In the genomic region with DNA sequence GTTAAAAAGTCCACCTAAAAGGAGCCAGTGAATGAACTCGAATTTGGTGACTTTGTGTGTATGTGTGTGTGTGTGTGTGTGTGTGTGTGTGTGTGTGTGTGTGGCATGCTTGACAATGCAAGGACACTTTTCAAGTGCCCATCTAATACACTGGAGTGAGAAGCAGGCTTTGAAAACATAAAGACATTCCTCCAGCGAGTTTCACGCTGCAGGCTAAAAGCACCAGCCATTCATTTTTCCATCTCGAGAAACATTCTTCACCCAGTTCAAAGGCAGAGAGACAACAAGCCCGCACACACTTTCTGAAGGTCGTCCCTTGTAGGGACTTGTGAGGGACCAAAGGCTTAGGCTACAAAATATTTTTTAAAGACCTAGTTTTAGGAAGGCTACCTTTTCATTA, we compare ENCODE assay signal across 20 mouse cellular contexts. TPM values are rescaled to one million over a fixed set of nuclear protein-coding genes. Genes with fewer than 3 reads are reported as not detected.
A peak's percentile ranks its signal among the peaks of the same experiment; 100 is the strongest.
DNase-seq lines count a peak whose midpoint lies in the region; ATAC-seq and TF ChIP-seq lines count a peak whose summit lies in the region.
"Had no signal": no experiment of that assay in that cellular context is flagged by ENCODE, and none has a peak within 500 bp of the region (broad histone marks: within the 10 kb centered on the region; RNA-seq: fewer than 3 reads in every experiment).

No protein-coding gene starts in this region.

- WGBS in forebrain, embryonic 10.5 days, result 22% methylated on average over 6 of the region's 6 CpGs
- 11% methylated on average over 6 of the region's 6 CpGs for WGBS in forebrain, postnatal 0 days
- WGBS in hindbrain, embryonic 10.5 days, result 39% methylated on average over 6 of the region's 6 CpGs
- 19% methylated on average over 6 of the region's 6 CpGs for WGBS in hindbrain, embryonic 16.5 days
- WGBS in forebrain, embryonic 13.5 days, result 7% methylated on average over 6 of the region's 6 CpGs
- WGBS in midbrain, embryonic 14.5 days, result 12% methylated on average over 6 of the region's 6 CpGs
- WGBS in liver, embryonic 12.5 days (ENCODE audit: insufficient replicate concordance), result 60% methylated on average over 6 of the region's 6 CpGs

- no peak for TF ChIP-seq CTCF in forebrain, postnatal 0 days (IDR thresholded peaks at IDR 0.05; ENCODE audit: low read depth)

- peak overlapping the region; percentile 81 for H3K27ac ChIP-seq in forebrain, embryonic 10.5 days
- H3K27ac ChIP-seq in forebrain, postnatal 0 days (ENCODE audit: low read depth, low read length), result no peak overlapping the region
- H3K27ac ChIP-seq in hindbrain, embryonic 10.5 days, result peak overlapping the region; percentile 35; the same call in 1 of the 2 replicates
- H3K27ac ChIP-seq in hindbrain, embryonic 16.5 days (ENCODE audit: low read depth, low read length), result no peak overlapping the region
- peak overlapping the region; percentile 8; the same call in 1 of the 2 replicates for H3K27ac ChIP-seq in forebrain, embryonic 13.5 days
- no peak overlapping the region for H3K27ac ChIP-seq in midbrain, embryonic 14.5 days (replicated peaks; ENCODE audit: low read depth, low read length)
- H3K27ac ChIP-seq in liver, embryonic 12.5 days, result no peak overlapping the region
- H3K27ac ChIP-seq: hindbrain, embryonic 14.5 days; left cerebral cortex, adult 2 months; neural tube, embryonic 12.5 days; stomach, embryonic 15.5 days had no signal

- no peak overlapping the region for H3K4me2 ChIP-seq in forebrain, postnatal 0 days (ENCODE audit: low read depth)
- no peak overlapping the region for H3K4me2 ChIP-seq in hindbrain, embryonic 16.5 days (ENCODE audit: low read length)
- no peak overlapping the region for H3K4me2 ChIP-seq in forebrain, embryonic 13.5 days
- no peak overlapping the region for H3K4me2 ChIP-seq in midbrain, embryonic 14.5 days (ENCODE audit: low read length)
- H3K4me2 ChIP-seq in liver, embryonic 12.5 days, result no peak overlapping the region
- H3K4me2 ChIP-seq: hindbrain, embryonic 14.5 days; lung, embryonic 15.5 days; neural tube, embryonic 12.5 days; stomach, embryonic 15.5 days had no signal

- ATAC-seq in forebrain, postnatal 0 days, result no peak
- no peak for ATAC-seq in hindbrain, embryonic 16.5 days
- ATAC-seq in forebrain, embryonic 13.5 days, result peak; percentile 26; the same call in 1 of the 2 replicates
- ATAC-seq in midbrain, embryonic 14.5 days (ENCODE audit: low FRiP score, low TSS enrichment), result peak; percentile 35; the same call in 1 of the 2 replicates
- ATAC-seq in liver, embryonic 12.5 days, result no peak

- H3K4me1 ChIP-seq in forebrain, embryonic 10.5 days, result peaks cover 41% of the 10 kb centered on the region
- H3K4me1 ChIP-seq in forebrain, postnatal 0 days (ENCODE audit: insufficient read depth), result 0 out of 2 replicates have a peak, but pooled peaks cover 3% of the 10 kb centered on the region
- peaks cover 22% of the 10 kb centered on the region for H3K4me1 ChIP-seq in hindbrain, embryonic 10.5 days (replicated peaks)
- no peaks in the 10 kb centered on the region; the same call in 1 of the 2 replicates for H3K4me1 ChIP-seq in hindbrain, embryonic 16.5 days (ENCODE audit: control insufficient read depth, insufficient read depth, low read depth, low read length)
- peaks cover 30% of the 10 kb centered on the region for H3K4me1 ChIP-seq in forebrain, embryonic 13.5 days
- H3K4me1 ChIP-seq in midbrain, embryonic 14.5 days (ENCODE audit: control insufficient read depth, insufficient read depth, low read length), result peaks cover 6% of the 10 kb centered on the region
- H3K4me1 ChIP-seq in liver, embryonic 12.5 days, result no peaks in the 10 kb centered on the region
- H3K4me1 ChIP-seq: megakaryocyte, embryonic 14.5 days had no signal

- H3K4me3 ChIP-seq in forebrain, embryonic 10.5 days, result peak overlapping the region; percentile 5; the same call in 1 of the 2 replicates
- no peak overlapping the region for H3K4me3 ChIP-seq in forebrain, postnatal 0 days (ENCODE audit: low read depth, low read length)
- H3K4me3 ChIP-seq in hindbrain, embryonic 10.5 days, result no peak overlapping the region
- H3K4me3 ChIP-seq in hindbrain, embryonic 16.5 days (ENCODE audit: low read length), result no peak overlapping the region
- no peak overlapping the region for H3K4me3 ChIP-seq in forebrain, embryonic 13.5 days
- no peak overlapping the region for H3K4me3 ChIP-seq in midbrain, embryonic 14.5 days (replicated peaks; ENCODE audit: low read depth, low read length)
- no peak overlapping the region for H3K4me3 ChIP-seq in liver, embryonic 12.5 days
- H3K4me3 ChIP-seq: left cerebral cortex, adult 2 months; lung, embryonic 15.5 days; megakaryocyte, embryonic 14.5 days; neural tube, embryonic 12.5 days; stomach, embryonic 15.5 days had no signal

- DNase-seq in forebrain, embryonic 10.5 days (ENCODE audit: extremely low spot score, low spot score), result peak; percentile 39
- DNase-seq in forebrain, postnatal 0 days, result no peak
- DNase-seq in hindbrain, embryonic 10.5 days (ENCODE audit: low spot score), result peak; percentile 6
- DNase-seq in midbrain, embryonic 14.5 days, result no peak
- DNase-seq in thymus, adult 18-20 months, result no peak
- DNase-seq: adrenal gland, postnatal 10 days; cerebellum, adult 9-11 months; kidney, adult 11 months; liver; thymus, postnatal 36 days had no signal

- peaks cover 72% of the 10 kb centered on the region for H3K36me3 ChIP-seq in forebrain, embryonic 10.5 days (replicated peaks)
- H3K36me3 ChIP-seq in forebrain, postnatal 0 days (ENCODE audit: insufficient read depth), result no peaks in the 10 kb centered on the region
- peaks cover 36% of the 10 kb centered on the region for H3K36me3 ChIP-seq in hindbrain, embryonic 10.5 days
- H3K36me3 ChIP-seq in hindbrain, embryonic 16.5 days (ENCODE audit: control insufficient read depth, insufficient read depth, low read length), result peaks cover 6% of the 10 kb centered on the region; the same call in 1 of the 2 replicates
- peaks cover 26% of the 10 kb centered on the region for H3K36me3 ChIP-seq in forebrain, embryonic 13.5 days (ENCODE audit: poor library complexity, severe bottlenecking)
- H3K36me3 ChIP-seq in midbrain, embryonic 14.5 days (ENCODE audit: control insufficient read depth, insufficient read depth, low read length), result peaks cover 15% of the 10 kb centered on the region; the same call in 1 of the 2 replicates
- H3K36me3 ChIP-seq in liver, embryonic 12.5 days, result peaks cover 7% of the 10 kb centered on the region
- H3K36me3 ChIP-seq: stomach, embryonic 15.5 days had no signal

- no peaks in the 10 kb centered on the region; the same call in 1 of the 2 replicates for H3K9me3 ChIP-seq in forebrain, embryonic 10.5 days
- no peaks in the 10 kb centered on the region for H3K9me3 ChIP-seq in forebrain, postnatal 0 days (ENCODE audit: low read length)
- no peaks in the 10 kb centered on the region for H3K9me3 ChIP-seq in hindbrain, embryonic 10.5 days
- no peaks in the 10 kb centered on the region for H3K9me3 ChIP-seq in hindbrain, embryonic 16.5 days (ENCODE audit: control insufficient read depth, low read length)
- no peaks in the 10 kb centered on the region for H3K9me3 ChIP-seq in forebrain, embryonic 13.5 days (replicated peaks)
- H3K9me3 ChIP-seq in midbrain, embryonic 14.5 days (ENCODE audit: control insufficient read depth, low read length), result no peaks in the 10 kb centered on the region
- H3K9me3 ChIP-seq in liver, embryonic 12.5 days (replicated peaks), result no peaks in the 10 kb centered on the region
- H3K9me3 ChIP-seq: lung, embryonic 15.5 days; megakaryocyte, embryonic 14.5 days; neural tube, embryonic 12.5 days; stomach, embryonic 15.5 days had no signal

- no peak overlapping the region for H3K9ac ChIP-seq in forebrain, postnatal 0 days
- no peak overlapping the region for H3K9ac ChIP-seq in hindbrain, embryonic 16.5 days (ENCODE audit: low read depth, low read length)
- no peak overlapping the region for H3K9ac ChIP-seq in forebrain, embryonic 13.5 days
- no peak overlapping the region for H3K9ac ChIP-seq in midbrain, embryonic 14.5 days (replicated peaks; ENCODE audit: low read length)
- no peak overlapping the region for H3K9ac ChIP-seq in liver, embryonic 12.5 days
- H3K9ac ChIP-seq: hindbrain, embryonic 14.5 days; lung, embryonic 15.5 days; neural tube, embryonic 12.5 days; stomach, embryonic 15.5 days had no signal

- H3K27me3 ChIP-seq in forebrain, embryonic 10.5 days (ENCODE audit: poor library complexity, severe bottlenecking), result no peaks in the 10 kb centered on the region
- no peaks in the 10 kb centered on the region for H3K27me3 ChIP-seq in forebrain, postnatal 0 days (ENCODE audit: insufficient read depth, low read length)
- H3K27me3 ChIP-seq in hindbrain, embryonic 10.5 days (ENCODE audit: insufficient read depth, poor library complexity, severe bottlenecking), result no peaks in the 10 kb centered on the region
- no peaks in the 10 kb centered on the region for H3K27me3 ChIP-seq in hindbrain, embryonic 16.5 days (replicated peaks; ENCODE audit: control insufficient read depth, insufficient read depth, low read length)
- H3K27me3 ChIP-seq in forebrain, embryonic 13.5 days, result no peaks in the 10 kb centered on the region
- H3K27me3 ChIP-seq in midbrain, embryonic 14.5 days (ENCODE audit: control insufficient read depth, insufficient read depth, low read length), result no peaks in the 10 kb centered on the region
- H3K27me3 ChIP-seq in liver, embryonic 12.5 days (replicated peaks), result peaks cover 3% of the 10 kb centered on the region; the same call in 1 of the 2 replicates
- H3K27me3 ChIP-seq: lung, embryonic 15.5 days; neural tube, embryonic 12.5 days; stomach, embryonic 15.5 days had no signal

RNA-seq across cellular contexts. Expression of a gene that starts 17.7 kb away (rescaled TPM):
- 11.3 and 11.8 TPM in 2 replicates for polyA plus RNA-seq in forebrain, embryonic 10.5 days (2016; fragmentation: Nextera tagmentation; extraction: Ambion mirVana)
- total RNA-seq in forebrain, postnatal 0 days (2014; rRNA removed), result 32.7 and 45.3 TPM in 2 replicates
- polyA plus RNA-seq in forebrain, postnatal 0 days (2015; fragmentation: Nextera tagmentation; extraction: Ambion mirVana), result 3.0 and 4.4 TPM in 2 replicates
- polyA plus RNA-seq in hindbrain, embryonic 10.5 days (2016; fragmentation: Nextera tagmentation; extraction: Ambion mirVana), result 8.3 and 9.3 TPM in 2 replicates
- 7.2 and 9.6 TPM in 2 replicates for polyA plus RNA-seq in hindbrain, embryonic 16.5 days (2015; fragmentation: Nextera tagmentation; extraction: Ambion mirVana)
- 9.0 and 10.7 TPM in 2 replicates for polyA plus RNA-seq in forebrain, embryonic 13.5 days (2015; fragmentation: Nextera tagmentation; extraction: Ambion mirVana)
- 5.5 and 7.9 TPM in 2 replicates for polyA plus RNA-seq in midbrain, embryonic 14.5 days (2014; fragmentation: Nextera tagmentation; extraction: Ambion mirVana)
- polyA plus RNA-seq in liver, embryonic 12.5 days (2016; fragmentation: Nextera tagmentation; extraction: Ambion mirVana), result 1.8 and 1.9 TPM in 2 replicates

RNA-seq across cellular contexts. Expression of a gene that starts 40.6 kb away (rescaled TPM):
- 31.1 and 31.3 TPM in 2 replicates for polyA plus RNA-seq in forebrain, embryonic 10.5 days (2016; fragmentation: Nextera tagmentation; extraction: Ambion mirVana)
- not detected in 2 replicates for total RNA-seq in forebrain, postnatal 0 days (2014; rRNA removed)
- polyA plus RNA-seq in forebrain, postnatal 0 days (2015; fragmentation: Nextera tagmentation; extraction: Ambion mirVana), result 9.6 and 14.8 TPM in 2 replicates
- polyA plus RNA-seq in hindbrain, embryonic 10.5 days (2016; fragmentation: Nextera tagmentation; extraction: Ambion mirVana), result 23.3 and 25.1 TPM in 2 replicates
- 27.2 and 33.1 TPM in 2 replicates for polyA plus RNA-seq in hindbrain, embryonic 16.5 days (2015; fragmentation: Nextera tagmentation; extraction: Ambion mirVana)
- 25.9 and 31.3 TPM in 2 replicates for polyA plus RNA-seq in forebrain, embryonic 13.5 days (2015; fragmentation: Nextera tagmentation; extraction: Ambion mirVana)
- 21.5 and 27.9 TPM in 2 replicates for polyA plus RNA-seq in midbrain, embryonic 14.5 days (2014; fragmentation: Nextera tagmentation; extraction: Ambion mirVana)
- 4.0 and 4.5 TPM in 2 replicates for polyA plus RNA-seq in liver, embryonic 12.5 days (2016; fragmentation: Nextera tagmentation; extraction: Ambion mirVana)
- total RNA-seq: adrenal gland, postnatal 10 days; left cerebral cortex, adult 2 months had no signal
- polyA plus RNA-seq: large intestine, adult 2 months had no signal

RNA-seq across cellular contexts. Expression of a gene that starts 42.7 kb away (rescaled TPM):
- 10.2 and 10.6 TPM in 2 replicates for polyA plus RNA-seq in forebrain, embryonic 10.5 days (2016; fragmentation: Nextera tagmentation; extraction: Ambion mirVana)
- total RNA-seq in forebrain, postnatal 0 days (2014; rRNA removed), result 4.7 and 5.3 TPM in 2 replicates
- polyA plus RNA-seq in forebrain, postnatal 0 days (2015; fragmentation: Nextera tagmentation; extraction: Ambion mirVana), result 1.7 and 2.2 TPM in 2 replicates
- 9.0 and 9.7 TPM in 2 replicates for polyA plus RNA-seq in hindbrain, embryonic 10.5 days (2016; fragmentation: Nextera tagmentation; extraction: Ambion mirVana)
- polyA plus RNA-seq in hindbrain, embryonic 16.5 days (2015; fragmentation: Nextera tagmentation; extraction: Ambion mirVana), result 3.8 and 4.5 TPM in 2 replicates
- 5.7 and 6.3 TPM in 2 replicates for polyA plus RNA-seq in forebrain, embryonic 13.5 days (2015; fragmentation: Nextera tagmentation; extraction: Ambion mirVana)
- 2.9 and 3.2 TPM in 2 replicates for polyA plus RNA-seq in midbrain, embryonic 14.5 days (2014; fragmentation: Nextera tagmentation; extraction: Ambion mirVana)
- 11.8 and 13.3 TPM in 2 replicates for polyA plus RNA-seq in liver, embryonic 12.5 days (2016; fragmentation: Nextera tagmentation; extraction: Ambion mirVana)

Comparison
In these comparisons a context has a peak if more than half of its experiments do, and no peak if none do; other contexts are left out.
1. DNase-seq: peak in forebrain, embryonic 10.5 days (single experiment) and hindbrain, embryonic 10.5 days (single experiment); none in forebrain, postnatal 0 days (single experiment), midbrain, embryonic 14.5 days (single experiment) and thymus, adult 18-20 months (0 of 2).
2. H3K27ac ChIP-seq: peak in forebrain, embryonic 10.5 days (single experiment), hindbrain, embryonic 10.5 days (single experiment) and forebrain, embryonic 13.5 days (single experiment); none in forebrain, postnatal 0 days (single experiment), hindbrain, embryonic 16.5 days (single experiment), midbrain, embryonic 14.5 days (single experiment) and liver, embryonic 12.5 days (single experiment).
3. ATAC-seq: peak in forebrain, embryonic 13.5 days (single experiment) and midbrain, embryonic 14.5 days (single experiment); none in forebrain, postnatal 0 days (single experiment), hindbrain, embryonic 16.5 days (single experiment) and liver, embryonic 12.5 days (single experiment).